Mouse (Mus musculus) midbrain, embryonic 13.5 days (tissue): Measurements from ENCODE around the gene Bcl11a. TPM values are rescaled to one million over a fixed set of nuclear protein-coding genes. Genes with fewer than 3 reads are reported as not detected.

ENCODE experiments used
- ATAC-seq: fragments of 200-750 bp; cut with Nextera tagmentation; 2 replicates; pipeline ENCODE4 v1.8.0; 2017; ENCODE audit warnings: mild to moderate bottlenecking, moderate TSS enrichment, moderate library complexity
- H3K27ac ChIP-seq: fragments of 300-500 bp; sonication (generic); 2 replicates; pipeline ENCODE4 v1.5.1; 2015; ENCODE audit warnings: inconsistent platforms, mild to moderate bottlenecking, moderate library complexity
- H3K27me3 ChIP-seq: fragments of 300-500 bp; sonication (generic); 2 replicates; pipeline ENCODE4 v1.6.1; 2015; ENCODE audit warnings: mild to moderate bottlenecking, inconsistent platforms
- H3K36me3 ChIP-seq: fragments of 300-500 bp; sonication (generic); 2 replicates; pipeline ENCODE4 v1.6.1; 2015; ENCODE audit warnings: mild to moderate bottlenecking, inconsistent platforms
- H3K4me1 ChIP-seq: fragments of 300-500 bp; sonication (generic); replicated peaks from 2 replicates; pipeline ENCODE4 v1.6.1; 2015; ENCODE audit warnings: inconsistent platforms
- H3K4me2 ChIP-seq: fragments of 300-500 bp; sonication (generic); replicated peaks from 2 replicates; pipeline ENCODE4 v1.6.1; 2015; ENCODE audit warnings: moderate library complexity, mild to moderate bottlenecking, inconsistent platforms
- H3K4me3 ChIP-seq: fragments of 300-500 bp; sonication (generic); replicated peaks from 2 replicates; pipeline ENCODE4 v1.5.1; 2015; ENCODE audit warnings: mild to moderate bottlenecking, inconsistent platforms
- H3K9ac ChIP-seq: fragments of 300-500 bp; sonication (generic); replicated peaks from 2 replicates; pipeline ENCODE4 v1.6.1; 2015; ENCODE audit warnings: mild to moderate bottlenecking, inconsistent platforms
- H3K9me3 ChIP-seq: fragments of 300-500 bp; sonication (generic); 2 replicates; pipeline ENCODE4 v1.6.1; 2016; ENCODE audit warnings: mild to moderate bottlenecking, inconsistent platforms
- WGBS: fragments of 180-500 bp; shearing (Covaris S2); methylation state at CpG from one replicate; pipeline ENCODE4 v1.1.7; 2015; 5-methylcytosine and 5-hydroxymethylcytosine counted together
- polyA plus RNA-seq: library from polyadenylated mRNA; unstranded; fragments of >200 nt; fragmentation: Nextera tagmentation; extraction: Ambion mirVana; gene quantifications from 2 replicates; pipeline ENCODE4 v1.2.1, GENCODE M21; 2015

Bcl11a gene
- polyA plus RNA-seq, 1 experiment from 2014 or later, result 102 TPM

- Histone ChIP-seq H3K9ac (no peak overlapping the region), H3K9me3 (no peaks in the 10 kb centered on the region), H3K27me3 (no peaks in the 10 kb centered on the region), H3K4me2 (no peak overlapping the region), H3K4me3 (no peak overlapping the region), H3K36me3 (no peaks in the 10 kb centered on the region), H3K4me1 (peaks cover 81% of the 10 kb centered on the region), H3K27ac (no peak overlapping the region)
- 83% methylated on average over 6 of the region's 6 CpGs for WGBS
- ATAC-seq, result no peak
Measured at GRCm38 (mm10) chr11:24103128-24103742, 25.4 kb downstream of the Bcl11a start.

DNA sequence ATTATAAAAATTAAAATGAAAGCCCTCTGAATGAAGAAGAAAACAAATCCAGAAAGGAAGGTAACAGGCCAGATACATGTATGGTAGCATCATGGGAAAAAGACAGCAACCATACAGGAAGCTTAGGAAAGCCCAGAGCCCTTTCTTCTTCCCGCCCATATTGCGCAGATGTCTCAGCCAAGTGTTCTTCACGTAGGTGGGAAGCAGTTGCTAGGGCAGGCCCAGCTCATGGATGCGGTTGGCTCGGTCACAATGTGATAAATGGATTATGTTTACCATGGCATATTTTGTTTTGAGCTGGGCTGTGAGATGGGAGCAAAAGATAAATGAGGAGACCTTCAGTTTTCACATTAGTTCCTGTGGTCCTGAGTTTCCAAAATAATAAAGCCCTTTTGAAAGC lies 29.6 kb downstream of the Bcl11a start:
- ATAC-seq, result no peak
- 66% methylated on average over 5 of the region's 5 CpGs for WGBS
- no peaks in the 10 kb centered on the region for H3K9me3 ChIP-seq

DNA sequence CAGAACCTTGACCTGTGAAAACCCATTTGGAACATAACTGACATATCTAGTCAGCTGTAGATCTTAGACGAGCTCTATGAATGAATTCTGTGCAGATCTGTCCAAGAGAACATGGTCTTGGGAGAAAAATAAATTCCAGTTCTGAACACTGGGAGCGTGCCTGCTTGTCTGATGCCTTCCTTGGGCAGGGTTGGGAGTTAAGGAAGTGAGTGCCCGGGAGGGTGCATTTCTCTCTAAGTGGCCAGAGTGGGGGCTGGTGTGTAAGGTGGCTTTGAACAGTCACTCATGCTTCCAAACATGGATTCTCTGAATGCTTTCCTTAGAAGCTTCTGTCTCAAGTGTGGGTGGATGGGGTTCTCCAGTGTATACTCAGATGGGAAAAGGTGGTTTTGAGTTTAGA lies 31.1 kb downstream of the Bcl11a start:
- no peak overlapping the region for H3K4me2 ChIP-seq
- 73% methylated on average over 3 of the region's 3 CpGs for WGBS
- ATAC-seq, result no peak
- H3K27ac ChIP-seq, result no peak overlapping the region
- peaks cover 65% of the 10 kb centered on the region for H3K4me1 ChIP-seq
- H3K9ac ChIP-seq, result no peak overlapping the region
- no peaks in the 10 kb centered on the region for H3K27me3 ChIP-seq
- H3K9me3 ChIP-seq, result no peaks in the 10 kb centered on the region
- H3K36me3 ChIP-seq, result no peaks in the 10 kb centered on the region
- no peak overlapping the region for H3K4me3 ChIP-seq

More for the DNA sequence above, 29.6 kb downstream of the Bcl11a start:
- Histone ChIP-seq H3K9ac (no peak overlapping the region), H3K36me3 (no peaks in the 10 kb centered on the region), H3K27ac (no peak overlapping the region), H3K27me3 (no peaks in the 10 kb centered on the region), H3K4me2 (no peak overlapping the region), H3K4me1 (peaks cover 74% of the 10 kb centered on the region), H3K4me3 (no peak overlapping the region)

DNA sequence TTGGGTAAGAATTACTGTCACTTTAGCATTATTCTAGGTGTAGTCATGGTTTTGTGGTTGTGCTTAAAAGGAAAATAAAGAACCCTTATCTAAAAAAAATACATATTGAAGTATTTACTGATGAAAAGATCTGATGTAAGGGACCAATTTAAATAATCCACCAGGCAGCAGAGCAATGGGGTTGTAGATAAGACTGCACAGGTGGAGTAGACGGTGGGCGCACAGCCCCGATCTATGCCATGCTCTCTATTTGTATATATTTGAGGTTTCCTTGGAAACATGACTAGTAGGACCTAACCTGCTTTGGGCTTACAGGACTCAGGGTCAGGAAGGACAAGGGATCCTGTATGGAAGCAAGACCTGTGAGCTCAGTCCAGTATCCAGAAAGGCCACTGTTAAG lies 31.5 kb downstream of the Bcl11a start:
- peaks cover 65% of the 10 kb centered on the region for H3K4me1 ChIP-seq
- H3K27ac ChIP-seq, result no peak overlapping the region
- 89% methylated on average over 3 of the region's 3 CpGs for WGBS

GRCm38 (mm10) chr11:24110113-24110512 lies 32.3 kb downstream of the Bcl11a start:
- Histone ChIP-seq H3K36me3 (no peaks in the 10 kb centered on the region), H3K9me3 (no peaks in the 10 kb centered on the region), H3K4me2 (no peak overlapping the region), H3K9ac (no peak overlapping the region), H3K4me1 (peaks cover 66% of the 10 kb centered on the region), H3K4me3 (no peak overlapping the region), H3K27me3 (no peaks in the 10 kb centered on the region), H3K27ac (peak overlapping the region; percentile 39; the same call in 1 of the 2 replicates)
- 76% methylated on average over 2 of the region's 2 CpGs for WGBS
- no peak for ATAC-seq

More for the DNA sequence above, 31.5 kb downstream of the Bcl11a start:
- no peaks in the 10 kb centered on the region for H3K9me3 ChIP-seq
- no peak overlapping the region for H3K4me3 ChIP-seq
- no peaks in the 10 kb centered on the region for H3K36me3 ChIP-seq
- no peak overlapping the region for H3K4me2 ChIP-seq
- H3K9ac ChIP-seq, result no peak overlapping the region
- no peak for ATAC-seq
- no peaks in the 10 kb centered on the region for H3K27me3 ChIP-seq

- WGBS, result 71% methylated on average over 6 of the region's 6 CpGs
- Histone ChIP-seq H3K4me1 (peaks cover 59% of the 10 kb centered on the region), H3K4me3 (no peak overlapping the region), H3K9me3 (no peaks in the 10 kb centered on the region), H3K9ac (no peak overlapping the region), H3K27me3 (no peaks in the 10 kb centered on the region), H3K4me2 (no peak overlapping the region), H3K36me3 (peaks cover 5% of the 10 kb centered on the region; the same call in 1 of the 2 replicates), H3K27ac (no peak overlapping the region)
- ATAC-seq, result no peak
Measured at GRCm38 (mm10) chr11:24111720-24112119, 33.9 kb downstream of the Bcl11a start.

DNA sequence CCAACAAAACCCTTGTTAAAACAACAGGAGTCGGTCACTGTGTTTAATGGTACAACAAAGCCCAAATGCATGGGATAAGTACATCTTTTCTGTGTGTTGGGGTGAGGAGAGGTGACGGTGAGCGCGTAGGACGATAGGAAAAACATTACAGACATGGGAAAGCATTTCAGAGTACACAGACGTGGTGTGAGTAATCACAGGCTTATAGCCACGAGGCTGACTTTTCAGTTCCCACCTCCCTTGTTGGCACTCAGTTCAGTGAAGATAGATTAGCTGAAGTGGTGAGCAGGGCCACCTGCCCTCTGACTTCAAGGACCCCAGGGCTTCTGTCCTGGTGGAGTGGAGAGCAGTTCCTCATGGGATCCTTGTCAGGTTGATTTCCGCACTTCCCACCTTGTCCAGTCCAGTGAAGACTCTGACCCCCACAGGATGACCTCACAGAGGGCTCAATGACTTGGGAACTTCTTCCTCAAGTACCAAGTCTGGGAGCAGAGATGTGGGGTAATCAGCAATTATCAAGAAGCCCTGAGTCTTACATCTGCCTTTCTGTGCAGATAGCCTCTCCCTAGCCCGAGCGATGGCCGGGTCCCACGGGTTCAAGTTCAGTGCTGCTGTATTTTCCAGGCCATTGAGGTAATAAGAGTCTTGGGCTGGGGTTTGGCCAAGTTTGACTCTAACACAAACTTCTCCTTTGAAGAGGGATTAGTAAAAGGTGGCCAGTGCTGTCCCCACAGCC lies 37.3 kb downstream of the Bcl11a start:
- Histone ChIP-seq H3K9me3 (no peaks in the 10 kb centered on the region), H3K27me3 (no peaks in the 10 kb centered on the region), H3K36me3 (peaks cover 8% of the 10 kb centered on the region; the same call in 1 of the 2 replicates), H3K4me1 (peaks cover 44% of the 10 kb centered on the region), H3K27ac (no peak overlapping the region), H3K4me2 (no peak overlapping the region), H3K4me3 (no peak overlapping the region), H3K9ac (no peak overlapping the region)
- WGBS, result 81% methylated on average over 12 of the region's 12 CpGs
- no peak for ATAC-seq

DNA sequence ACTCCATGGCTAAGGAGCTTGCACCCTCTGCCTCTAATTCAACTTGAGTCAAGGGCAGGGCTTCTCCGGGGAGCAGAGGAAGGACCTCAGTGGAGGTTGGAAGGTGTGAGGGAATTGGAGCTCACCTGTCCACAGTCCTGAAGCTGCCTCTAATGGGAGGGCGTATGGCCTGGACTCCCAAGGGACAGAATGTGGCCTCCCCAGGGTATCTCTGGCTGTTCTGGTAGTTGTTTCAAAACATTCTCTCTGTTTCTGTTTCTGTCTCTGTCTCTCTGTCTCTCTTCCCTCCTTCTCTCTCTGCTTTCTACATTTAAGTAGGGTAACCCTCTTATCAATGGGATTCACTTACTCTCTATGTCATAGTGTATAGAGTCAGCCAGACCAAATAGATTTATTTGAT lies 38.2 kb downstream of the Bcl11a start:
- ATAC-seq, result no peak
- no peak overlapping the region for H3K4me2 ChIP-seq
- 100% methylated on average over 2 of the region's 2 CpGs for WGBS
- no peaks in the 10 kb centered on the region for H3K9me3 ChIP-seq
- H3K9ac ChIP-seq, result no peak overlapping the region
- no peaks in the 10 kb centered on the region for H3K27me3 ChIP-seq
- H3K27ac ChIP-seq, result no peak overlapping the region
- H3K4me1 ChIP-seq, result peaks cover 41% of the 10 kb centered on the region
- H3K4me3 ChIP-seq, result no peak overlapping the region
- peaks cover 8% of the 10 kb centered on the region; the same call in 1 of the 2 replicates for H3K36me3 ChIP-seq

DNA sequence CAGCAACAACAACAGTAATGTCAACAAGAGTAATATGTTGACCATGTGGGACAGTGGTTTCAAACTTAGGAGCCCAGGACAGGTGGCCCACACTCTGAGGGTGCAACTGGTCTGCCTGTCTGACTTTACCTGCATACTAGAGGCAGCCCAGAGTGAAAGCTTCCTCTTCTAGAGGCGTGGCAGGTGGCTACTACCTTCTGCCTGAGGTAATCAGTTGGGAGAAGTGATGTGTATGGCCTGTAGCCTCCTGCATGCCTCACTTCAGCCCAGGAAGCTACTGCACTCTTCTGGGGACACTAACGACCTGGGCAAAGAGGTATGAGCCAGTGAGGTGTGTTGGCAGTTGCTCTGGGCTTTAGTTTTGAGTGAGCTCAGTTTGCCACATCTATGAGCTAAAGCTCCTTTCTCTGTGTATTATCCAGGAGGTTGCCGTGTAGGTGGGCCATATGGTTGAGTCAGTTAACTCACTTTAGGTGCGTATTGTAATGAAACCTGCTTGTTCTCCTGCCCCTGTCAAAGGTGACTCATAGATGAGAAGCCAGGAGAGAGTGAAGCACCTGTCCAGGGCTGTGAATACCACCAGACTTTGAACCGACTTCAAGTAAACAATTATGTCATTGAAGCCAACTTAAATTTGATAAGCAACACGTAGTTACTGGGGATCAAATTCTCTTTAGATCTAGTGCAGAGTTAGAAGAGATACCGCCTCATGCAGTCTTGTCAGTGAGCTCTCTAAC lies 38.9 kb downstream of the Bcl11a start:
- Histone ChIP-seq H3K27me3 (no peaks in the 10 kb centered on the region), H3K4me1 (peaks cover 42% of the 10 kb centered on the region), H3K4me2 (no peak overlapping the region), H3K9ac (no peak overlapping the region), H3K27ac (no peak overlapping the region), H3K4me3 (no peak overlapping the region), H3K36me3 (peaks cover 8% of the 10 kb centered on the region; the same call in 1 of the 2 replicates), H3K9me3 (no peaks in the 10 kb centered on the region)
- no peak for ATAC-seq
- 89% methylated on average over 7 of the region's 7 CpGs for WGBS

GRCm38 (mm10) chr11:24121136-24121535 lies 43.3 kb downstream of the Bcl11a start:
- H3K9ac ChIP-seq, result no peak overlapping the region
- H3K9me3 ChIP-seq, result no peaks in the 10 kb centered on the region
- no peak overlapping the region for H3K4me3 ChIP-seq
- H3K4me1 ChIP-seq, result peaks cover 48% of the 10 kb centered on the region
- 82% methylated on average over 9 of the region's 9 CpGs for WGBS
- peaks cover 6% of the 10 kb centered on the region; the same call in 1 of the 2 replicates for H3K36me3 ChIP-seq
- no peak overlapping the region for H3K4me2 ChIP-seq
- H3K27ac ChIP-seq, result 0 out of 2 replicates have a peak overlapping the region, but pooled peaks have one; percentile 2
- H3K27me3 ChIP-seq, result no peaks in the 10 kb centered on the region
- ATAC-seq, result no peak

GRCm38 (mm10) chr11:24122899-24123298 lies 45.0 kb downstream of the Bcl11a start:
- Histone ChIP-seq H3K36me3 (0 out of 2 replicates have a peak, but pooled peaks cover 4% of the 10 kb centered on the region), H3K9ac (no peak overlapping the region), H3K27me3 (no peaks in the 10 kb centered on the region), H3K4me1 (peaks cover 63% of the 10 kb centered on the region), H3K4me2 (no peak overlapping the region), H3K27ac (no peak overlapping the region), H3K4me3 (no peak overlapping the region), H3K9me3 (no peaks in the 10 kb centered on the region)
- ATAC-seq, result no peak
- 93% methylated on average over 7 of the region's 7 CpGs for WGBS

DNA sequence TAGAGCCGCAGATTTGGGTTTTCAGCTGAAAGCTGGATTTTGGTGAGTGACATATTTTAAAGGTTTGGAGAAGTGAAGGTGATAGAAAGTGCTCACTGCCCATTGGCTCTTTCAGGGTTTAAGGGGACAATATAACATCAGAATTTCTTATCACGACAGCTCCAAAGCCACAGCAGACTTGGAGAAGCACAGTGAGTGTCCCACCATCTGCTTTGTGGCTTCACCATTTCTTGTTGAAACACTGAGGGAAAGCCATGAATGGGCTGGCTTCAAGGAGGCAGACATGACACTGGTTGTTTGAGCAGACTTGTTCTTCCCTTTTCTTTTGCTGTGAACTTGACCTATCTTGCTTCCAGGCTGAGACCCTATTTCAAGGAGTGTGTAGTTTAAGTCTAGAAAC lies 46.1 kb downstream of the Bcl11a start:
- no peak for ATAC-seq
- Histone ChIP-seq H3K9ac (no peak overlapping the region), H3K27ac (no peak overlapping the region), H3K36me3 (0 out of 2 replicates have a peak, but pooled peaks cover 4% of the 10 kb centered on the region), H3K27me3 (no peaks in the 10 kb centered on the region), H3K4me2 (no peak overlapping the region), H3K4me1 (peaks cover 61% of the 10 kb centered on the region), H3K9me3 (no peaks in the 10 kb centered on the region), H3K4me3 (no peak overlapping the region)
- 92% methylated on average over 2 of the region's 2 CpGs for WGBS
